Mouse (Mus musculus) C2C12 (cell line): ENCODE measurements around the gene Arid1a. TPM values are rescaled to one million over a fixed set of nuclear protein-coding genes. Genes with fewer than 3 reads are reported as not detected.

Experiments
- H3K27me3 ChIP-seq: one replicate; pipeline ENCODE4 v1.6.1; 2011; ENCODE audit not compliant: control insufficient read depth, insufficient read depth, insufficient read length
- H3K36me3 ChIP-seq: one replicate; pipeline ENCODE4 v1.6.1; 2011; ENCODE audit not compliant: control insufficient read depth, insufficient read depth
- H3K4me3 ChIP-seq: one replicate; pipeline ENCODE4 v1.5.1; 2011; ENCODE audit warnings: mild to moderate bottlenecking, control low read depth; ENCODE audit not compliant: poor library complexity, insufficient read depth, severe bottlenecking
- H3K79me2 ChIP-seq: one replicate; pipeline ENCODE4 v1.6.1; 2011; ENCODE audit not compliant: control insufficient read depth, insufficient read depth
- H3K79me3 ChIP-seq: one replicate; pipeline ENCODE4 v1.6.1; 2011; ENCODE audit warnings: low read depth, control low read depth
- H3ac ChIP-seq: one replicate; pipeline ENCODE3; 2011; ENCODE audit warnings: low read depth; ENCODE audit not compliant: control insufficient read depth, insufficient read length
- CEBPB ChIP-seq: IDR thresholded peaks from one replicate; pipeline ENCODE4 v1.6.1; 2011; ENCODE audit warnings: low read depth, mild to moderate bottlenecking, control low read depth, moderate library complexity
- CTCF ChIP-seq: IDR thresholded peaks from one replicate; pipeline ENCODE4 v1.5.1; 2011; ENCODE audit not compliant: control insufficient read depth, insufficient read depth, insufficient read length
- FOSL1 ChIP-seq: IDR thresholded peaks from one replicate; pipeline ENCODE4 v1.8.0; 2011; ENCODE audit warnings: mild to moderate bottlenecking, low read length; ENCODE audit not compliant: poor library complexity, insufficient read depth, severe bottlenecking
- MAX ChIP-seq: IDR thresholded peaks from one replicate; pipeline ENCODE4 v1.6.1; 2011; ENCODE audit warnings: mild to moderate bottlenecking, control low read depth
- MYOD1 ChIP-seq: IDR thresholded peaks from one replicate; pipeline ENCODE4 v1.6.1; 2011; ENCODE audit warnings: low read depth; ENCODE audit not compliant: control insufficient read depth, insufficient read length
- MYOG ChIP-seq: IDR thresholded peaks from one replicate; pipeline ENCODE4 v1.6.1; 2011; ENCODE audit not compliant: control insufficient read depth, insufficient read length; ENCODE audit errors: extremely low read depth
- USF1 ChIP-seq: IDR thresholded peaks from one replicate; pipeline ENCODE4 v1.6.1; 2011; ENCODE audit warnings: low read depth, mild to moderate bottlenecking, control low read depth, moderate library complexity
- polyA plus RNA-seq: library from polyadenylated mRNA; unstranded; fragments of >200 nt; fragmentation: generic; extraction: Trizol; gene quantifications from one replicate; pipeline ENCODE4 v1.2.1, GENCODE M21; 2012; ENCODE audit warnings: missing spikeins

Gene Arid1a
- polyA plus RNA-seq, 1 experiment: 24.7 TPM

DNA sequence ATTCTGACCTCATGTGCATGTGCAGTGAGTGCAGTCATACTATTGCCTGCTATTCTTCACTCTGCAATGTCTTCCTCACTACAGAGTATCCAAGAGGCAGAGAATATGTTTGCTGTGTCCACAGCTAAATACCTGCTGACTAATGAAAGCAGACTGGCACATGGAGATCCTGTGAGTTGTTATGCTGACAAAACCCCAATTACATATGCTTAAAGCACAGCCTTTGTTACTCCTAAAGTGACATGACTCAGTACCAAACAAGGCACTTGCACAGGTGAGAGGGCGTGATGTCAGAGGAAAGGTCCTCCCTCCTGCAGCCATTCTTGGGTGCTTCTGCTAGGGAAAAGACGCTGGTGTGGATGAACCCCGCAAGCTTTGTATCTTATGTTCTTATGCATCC lies 21.3 kb downstream of the Arid1a start:
- H3K4me3 ChIP-seq: no peak overlapping the region
- H3K79me3 ChIP-seq: peaks cover 93% of the 10 kb centered on the region
- H3K79me2 ChIP-seq: peaks cover 100% of the 10 kb centered on the region
- no peak overlapping the region for H3ac ChIP-seq
- TF ChIP-seq FOSL1: no peak
- no peak for TF ChIP-seq MYOG
- no peak for TF ChIP-seq USF1
- TF ChIP-seq MAX: no peak
- no peak for TF ChIP-seq CTCF
- TF ChIP-seq CEBPB: no peak
- TF ChIP-seq MYOD1: no peak
- no peaks in the 10 kb centered on the region for H3K27me3 ChIP-seq
- peaks cover 37% of the 10 kb centered on the region for H3K36me3 ChIP-seq

DNA sequence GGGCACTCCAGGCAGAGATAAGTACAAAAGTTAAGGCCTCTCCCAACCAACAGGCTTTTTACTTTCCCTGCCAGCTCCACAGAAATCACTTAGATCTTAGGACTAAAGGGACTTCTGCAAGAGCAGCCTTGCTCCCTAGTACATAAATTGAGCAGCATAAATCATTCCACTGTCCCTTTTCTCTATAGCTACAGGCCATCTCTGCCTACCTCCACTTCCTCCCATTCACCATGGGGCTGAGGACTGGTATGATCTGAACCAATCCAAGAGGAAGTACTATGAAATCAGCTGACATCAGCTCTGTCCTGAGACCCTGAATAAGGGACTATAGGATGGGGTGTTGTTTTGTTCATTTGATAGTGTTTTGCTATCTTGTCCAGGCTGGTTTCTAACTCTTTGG lies 26.4 kb downstream of the Arid1a start:
- H3K4me3 ChIP-seq: no peak overlapping the region

DNA sequence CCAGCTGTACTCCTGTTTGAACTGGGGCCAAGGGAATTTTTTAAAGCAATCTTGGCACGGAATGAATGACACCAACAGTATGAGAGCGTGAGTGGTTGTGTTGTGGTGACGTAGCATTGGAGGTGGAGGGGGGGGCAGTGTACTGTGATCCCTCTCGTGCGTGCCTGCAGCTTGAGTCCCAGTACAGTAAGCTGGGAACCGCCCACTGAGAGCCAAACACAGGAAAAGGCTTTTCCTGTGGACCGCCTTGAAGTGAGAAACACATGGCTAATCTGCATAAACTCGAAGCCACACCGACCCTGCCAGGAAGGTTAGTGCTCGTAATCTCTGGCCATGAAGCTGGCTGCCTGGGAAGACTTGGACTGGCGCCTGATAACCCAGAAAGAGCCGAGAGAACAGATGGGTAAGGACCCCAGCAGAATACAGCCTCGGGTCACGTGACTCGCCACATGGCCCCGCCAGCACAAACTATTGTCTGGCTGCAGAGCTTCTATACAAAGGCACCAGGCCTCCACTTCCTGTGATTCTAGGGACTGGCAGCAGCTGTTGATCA lies 27.0 kb downstream of the Arid1a start:
- Histone ChIP-seq H3K27me3 (no peaks in the 10 kb centered on the region), H3K4me3 (no peak overlapping the region), H3K79me2 (peaks cover 100% of the 10 kb centered on the region), H3K36me3 (peaks cover 16% of the 10 kb centered on the region), H3ac (peak overlapping the region; percentile 10), H3K79me3 (peaks cover 98% of the 10 kb centered on the region)
- TF ChIP-seq CTCF (no peak), MYOG (no peak), USF1 (peak; percentile 90), MYOD1 (no peak), CEBPB (no peak), MAX (peak; percentile 59)

More for the DNA sequence above, 26.4 kb downstream of the Arid1a start:
- Histone ChIP-seq H3K79me2 (peaks cover 100% of the 10 kb centered on the region), H3K79me3 (peaks cover 98% of the 10 kb centered on the region), H3ac (peak overlapping the region; percentile 13), H3K36me3 (peaks cover 20% of the 10 kb centered on the region), H3K27me3 (no peaks in the 10 kb centered on the region)
- TF ChIP-seq FOSL1: no peak
- TF ChIP-seq USF1: no peak
- TF ChIP-seq MAX: no peak
- TF ChIP-seq CTCF: no peak
- no peak for TF ChIP-seq MYOG
- no peak for TF ChIP-seq CEBPB
- no peak for TF ChIP-seq MYOD1

DNA sequence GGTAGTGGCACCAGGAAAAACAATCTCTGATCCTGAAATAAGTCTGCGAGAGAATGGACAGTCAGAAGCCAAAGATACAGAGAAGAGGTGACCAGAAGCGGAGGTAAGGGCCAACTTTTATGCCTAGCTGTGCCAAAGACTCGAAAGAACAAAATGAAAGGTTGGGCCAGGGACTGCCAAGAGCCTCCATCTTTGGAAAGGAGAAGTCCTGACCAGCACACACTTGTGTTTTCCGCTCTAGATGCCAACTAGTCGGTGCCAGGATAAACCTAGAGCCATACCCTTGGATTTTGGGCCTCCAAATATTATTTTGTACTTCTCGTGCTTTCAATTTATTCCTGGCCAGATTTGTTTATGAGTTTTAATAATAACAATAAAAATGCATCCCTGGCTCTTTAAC lies 27.6 kb downstream of the Arid1a start:
- no peak overlapping the region for H3ac ChIP-seq
- no peak for TF ChIP-seq FOSL1
- TF ChIP-seq CEBPB: no peak
- no peak for TF ChIP-seq CTCF
- TF ChIP-seq MYOG: no peak
- no peak for TF ChIP-seq MAX
- TF ChIP-seq MYOD1: no peak
- TF ChIP-seq USF1: no peak
- H3K27me3 ChIP-seq: no peaks in the 10 kb centered on the region
- H3K79me3 ChIP-seq: peaks cover 96% of the 10 kb centered on the region
- H3K4me3 ChIP-seq: no peak overlapping the region
- peaks cover 100% of the 10 kb centered on the region for H3K79me2 ChIP-seq
- peaks cover 10% of the 10 kb centered on the region for H3K36me3 ChIP-seq

DNA sequence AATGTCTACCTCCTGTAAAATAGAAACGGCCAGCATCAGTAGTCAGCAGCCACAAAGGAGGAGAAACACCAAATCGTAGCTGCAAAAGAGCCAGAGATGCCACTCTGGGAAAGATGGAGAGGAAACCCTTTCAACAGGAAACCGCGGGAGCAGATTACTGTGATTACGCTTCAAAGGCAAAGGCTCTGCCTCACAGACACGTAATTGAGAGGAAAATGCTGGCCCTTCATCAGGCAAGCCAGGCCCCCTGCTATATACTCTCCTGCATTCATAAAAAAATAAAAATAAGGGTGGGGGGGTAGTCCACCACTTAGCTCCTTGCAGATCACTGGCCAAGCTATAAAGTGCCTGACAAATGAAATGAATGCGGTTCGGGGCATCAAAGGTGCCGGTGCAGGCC lies 28.3 kb downstream of the Arid1a start:
- H3K79me3 ChIP-seq: peaks cover 94% of the 10 kb centered on the region
- no peak overlapping the region for H3K4me3 ChIP-seq
- H3ac ChIP-seq: no peak overlapping the region
- TF ChIP-seq USF1 (no peak), CTCF (no peak), FOSL1 (no peak), CEBPB (no peak), MYOG (no peak), MYOD1 (no peak), MAX (no peak)
- peaks cover 11% of the 10 kb centered on the region for H3K36me3 ChIP-seq
- no peaks in the 10 kb centered on the region for H3K27me3 ChIP-seq
- peaks cover 100% of the 10 kb centered on the region for H3K79me2 ChIP-seq

DNA sequence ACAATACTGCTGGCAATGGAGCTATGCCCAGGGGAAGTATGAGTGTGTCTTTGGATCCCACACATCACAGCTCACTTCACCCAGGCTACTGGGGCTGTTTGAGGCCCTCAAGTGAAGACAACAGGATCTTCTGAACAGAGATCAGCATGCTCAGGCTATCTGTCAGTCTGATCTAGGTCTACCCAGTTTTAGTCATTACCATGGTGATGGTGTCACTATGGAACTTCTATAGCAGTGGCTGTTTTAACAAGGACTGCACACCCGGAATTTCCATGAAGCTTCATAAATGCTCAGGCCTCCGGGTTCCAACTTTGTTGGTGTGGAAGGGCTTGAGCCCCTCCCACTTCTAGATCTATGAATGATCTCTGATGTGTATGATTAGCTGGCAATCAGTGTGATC lies 30.9 kb downstream of the Arid1a start:
- no peak overlapping the region for H3K4me3 ChIP-seq
- H3K27me3 ChIP-seq: no peaks in the 10 kb centered on the region
- no peak overlapping the region for H3ac ChIP-seq
- peaks cover 37% of the 10 kb centered on the region for H3K36me3 ChIP-seq
- peaks cover 100% of the 10 kb centered on the region for H3K79me2 ChIP-seq
- no peak for TF ChIP-seq MYOG
- peaks cover 90% of the 10 kb centered on the region for H3K79me3 ChIP-seq
